Mouse (Mus musculus): ENCODE results near the gene Msgn1.

GRCm38 (mm10) chr12:11196830-11197229 lies 11.9 kb downstream of the Msgn1 start:
- TF ChIP-seq CTCF (IDR thresholded peaks at IDR 0.05; ENCODE audit: low read depth) = no peak
- TF ChIP-seq EP300 (IDR thresholded peaks at IDR 0.05; ENCODE audit: low read depth) = no peak
